Mouse (Mus musculus) hindbrain, embryonic 12.5 days (tissue): ENCODE measurements at regions not wholly inside any gene's neighbourhood (a gene's known extent, or its start where the extent isn't known, plus 50 kb on each side); places are given as distances from the start of the nearest gene placed in this dataset.
A peak's percentile ranks its signal among the peaks of the same experiment; 100 is the strongest.

ENCODE experiments used
- ATAC-seq: fragments of 200-750 bp; cut with Nextera tagmentation; 2 replicates; pipeline ENCODE4 v1.8.0; 2017; ENCODE audit warnings: moderate TSS enrichment; ENCODE audit not compliant: low FRiP score
- H3K27ac ChIP-seq: fragments of 300-500 bp; sonication (generic); 2 replicates; pipeline ENCODE4 v1.5.1; 2016; ENCODE audit warnings: mild to moderate bottlenecking
- H3K27me3 ChIP-seq: fragments of 300-500 bp; sonication (generic); 2 replicates; pipeline ENCODE4 v1.6.1; 2016; ENCODE audit warnings: mild to moderate bottlenecking
- H3K36me3 ChIP-seq: fragments of 300-500 bp; sonication (generic); 2 replicates; pipeline ENCODE4 v1.6.1; 2016; ENCODE audit warnings: mild to moderate bottlenecking
- H3K4me1 ChIP-seq: fragments of 300-500 bp; sonication (generic); 2 replicates; pipeline ENCODE4 v1.6.1; 2016
- H3K4me2 ChIP-seq: fragments of 300-500 bp; sonication (generic); replicated peaks from 2 replicates; pipeline ENCODE4 v1.6.1; 2016; ENCODE audit warnings: mild to moderate bottlenecking
- H3K4me3 ChIP-seq: fragments of 300-500 bp; sonication (generic); 2 replicates; pipeline ENCODE4 v1.5.1; 2016; ENCODE audit warnings: mild to moderate bottlenecking
- H3K9ac ChIP-seq: fragments of 300-500 bp; sonication (generic); 2 replicates; pipeline ENCODE4 v1.6.1; 2016; ENCODE audit warnings: mild to moderate bottlenecking, moderate library complexity
- H3K9me3 ChIP-seq: fragments of 300-500 bp; sonication (generic); replicated peaks from 2 replicates; pipeline ENCODE4 v1.6.1; 2016; ENCODE audit warnings: mild to moderate bottlenecking
- WGBS: fragments of 180-500 bp; shearing (Covaris S2); methylation state at CpG from one replicate; pipeline ENCODE4 v1.1.7; 2016; 5-methylcytosine and 5-hydroxymethylcytosine counted together

DNA sequence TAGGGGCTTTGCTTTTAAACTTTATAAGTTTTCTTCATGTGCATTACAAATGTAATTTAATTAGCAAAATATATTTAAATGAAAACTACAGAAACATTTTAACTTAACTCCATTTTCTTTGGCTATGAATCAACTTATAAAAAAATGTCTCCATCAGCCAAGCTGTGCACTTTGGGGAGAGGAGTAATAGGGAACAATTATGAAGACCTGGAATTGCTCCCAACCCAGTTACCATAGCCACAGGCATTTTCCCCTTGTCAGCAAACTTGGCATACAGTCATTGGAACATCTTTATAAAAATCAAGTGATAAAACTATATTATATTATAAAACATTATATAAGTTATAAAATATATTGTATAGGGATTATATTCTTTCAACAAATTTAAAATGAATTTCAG lies 65.0 kb downstream of the Atxn7l3b start:
- no peaks in the 10 kb centered on the region for H3K36me3 ChIP-seq
- no peak overlapping the region for H3K4me3 ChIP-seq
- no peak overlapping the region for H3K4me2 ChIP-seq
- no peaks in the 10 kb centered on the region for H3K9me3 ChIP-seq
- ATAC-seq = no peak
- no peaks in the 10 kb centered on the region for H3K27me3 ChIP-seq
- no peaks in the 10 kb centered on the region for H3K4me1 ChIP-seq
- no peak overlapping the region for H3K9ac ChIP-seq
- H3K27ac ChIP-seq = no peak overlapping the region

- no peak overlapping the region for H3K4me3 ChIP-seq
- no peak overlapping the region for H3K4me2 ChIP-seq
- H3K9me3 ChIP-seq = no peaks in the 10 kb centered on the region
- ATAC-seq = no peak
- no peaks in the 10 kb centered on the region for H3K36me3 ChIP-seq
- H3K4me1 ChIP-seq = no peaks in the 10 kb centered on the region
- H3K27me3 ChIP-seq = no peaks in the 10 kb centered on the region
- no peak overlapping the region for H3K27ac ChIP-seq
- no peak overlapping the region for H3K9ac ChIP-seq
- 66% methylated on average over 2 of the region's 2 CpGs for WGBS
These were observed 65.4 kb downstream of the Atxn7l3b start for GRCm38 (mm10) chr10:112863375-112863774.

DNA sequence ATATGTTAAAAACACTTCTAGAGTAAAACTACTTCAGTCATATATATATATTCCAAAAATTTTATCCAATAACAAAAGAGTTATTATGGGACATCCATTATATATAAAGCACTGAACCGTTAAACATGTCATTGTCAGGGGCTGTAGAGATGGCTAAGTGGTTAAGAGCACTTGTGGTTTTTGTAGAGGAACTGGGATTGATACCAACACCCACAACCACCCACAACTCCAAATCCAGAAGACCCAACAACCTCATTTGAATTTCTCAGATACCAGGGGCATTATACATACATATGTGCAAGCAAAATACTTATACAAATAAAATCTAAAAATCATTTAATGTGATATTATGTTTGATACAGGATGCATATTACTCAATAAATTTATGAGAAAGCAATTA lies 76.8 kb downstream of the Atxn7l3b start:
- ATAC-seq = no peak
- Histone ChIP-seq H3K9ac (no peak overlapping the region), H3K9me3 (no peaks in the 10 kb centered on the region), H3K36me3 (no peaks in the 10 kb centered on the region), H3K27me3 (no peaks in the 10 kb centered on the region), H3K27ac (no peak overlapping the region), H3K4me1 (no peaks in the 10 kb centered on the region), H3K4me2 (no peak overlapping the region), H3K4me3 (no peak overlapping the region)
- WGBS = 88% methylated on average over 1 of the region's 1 CpGs

DNA sequence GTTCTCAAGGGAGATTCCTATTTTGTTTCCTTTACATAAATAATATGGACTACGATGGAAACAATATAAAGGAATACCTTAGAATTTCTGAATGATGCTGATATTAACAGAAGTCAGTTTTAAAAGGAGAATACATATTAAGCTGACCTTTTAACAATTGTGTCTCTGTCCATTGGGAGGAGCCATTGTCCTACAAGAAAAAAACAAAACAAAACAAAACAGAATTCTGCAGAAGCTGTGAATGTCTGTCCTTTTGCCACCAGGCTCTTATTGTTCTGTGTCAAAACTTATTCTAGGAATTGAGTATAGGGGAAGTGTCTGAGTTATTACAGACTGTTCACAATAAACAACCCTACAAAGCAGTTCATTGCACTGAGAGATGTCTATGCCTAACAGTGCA lies 82.6 kb downstream of the Atxn7l3b start:
- Histone ChIP-seq H3K4me3 (no peak overlapping the region), H3K27me3 (no peaks in the 10 kb centered on the region), H3K9ac (no peak overlapping the region), H3K27ac (no peak overlapping the region), H3K4me1 (no peaks in the 10 kb centered on the region), H3K9me3 (no peaks in the 10 kb centered on the region), H3K36me3 (no peaks in the 10 kb centered on the region), H3K4me2 (no peak overlapping the region)
- ATAC-seq = no peak
- 64% methylated on average over 1 of the region's 1 CpGs for WGBS

- no peak for ATAC-seq
- no peaks in the 10 kb centered on the region for H3K36me3 ChIP-seq
- 85% methylated on average over 11 of the region's 11 CpGs for WGBS
These were observed 91.3 kb downstream of the Atxn7l3b start for GRCm38 (mm10) chr10:112837400-112838035.

GRCm38 (mm10) chr10:112835970-112836369 lies 92.8 kb downstream of the Atxn7l3b start:
- H3K4me1 ChIP-seq = no peaks in the 10 kb centered on the region
- H3K4me3 ChIP-seq = no peak overlapping the region
- no peak for ATAC-seq
- no peak overlapping the region for H3K9ac ChIP-seq
- no peak overlapping the region for H3K4me2 ChIP-seq
- no peaks in the 10 kb centered on the region for H3K36me3 ChIP-seq
- no peak overlapping the region for H3K27ac ChIP-seq
- WGBS = 70% methylated on average over 9 of the region's 9 CpGs
- no peaks in the 10 kb centered on the region for H3K9me3 ChIP-seq
- H3K27me3 ChIP-seq = no peaks in the 10 kb centered on the region

More at GRCm38 (mm10) chr10:112837400-112838035, 91.3 kb downstream of the Atxn7l3b start:
- no peak overlapping the region for H3K27ac ChIP-seq
- no peaks in the 10 kb centered on the region for H3K9me3 ChIP-seq
- H3K9ac ChIP-seq = no peak overlapping the region
- H3K27me3 ChIP-seq = no peaks in the 10 kb centered on the region
- no peak overlapping the region for H3K4me3 ChIP-seq
- H3K4me1 ChIP-seq = no peaks in the 10 kb centered on the region
- H3K4me2 ChIP-seq = no peak overlapping the region

GRCm38 (mm10) chr10:112835508-112835907 lies 93.3 kb downstream of the Atxn7l3b start:
- Histone ChIP-seq H3K4me1 (no peaks in the 10 kb centered on the region), H3K36me3 (no peaks in the 10 kb centered on the region), H3K27ac (no peak overlapping the region), H3K9me3 (no peaks in the 10 kb centered on the region), H3K27me3 (no peaks in the 10 kb centered on the region), H3K4me3 (no peak overlapping the region), H3K9ac (no peak overlapping the region), H3K4me2 (no peak overlapping the region)
- ATAC-seq = no peak
- 70% methylated on average over 8 of the region's 8 CpGs for WGBS

GRCm38 (mm10) chr10:112810181-112810580 lies 118.6 kb downstream of the Atxn7l3b start:
- Histone ChIP-seq H3K4me3 (no peak overlapping the region), H3K4me2 (no peak overlapping the region), H3K4me1 (no peaks in the 10 kb centered on the region), H3K27ac (no peak overlapping the region), H3K27me3 (no peaks in the 10 kb centered on the region), H3K36me3 (no peaks in the 10 kb centered on the region), H3K9ac (no peak overlapping the region), H3K9me3 (no peaks in the 10 kb centered on the region)
- no peak for ATAC-seq
- 41% methylated on average over 1 of the region's 1 CpGs for WGBS

DNA sequence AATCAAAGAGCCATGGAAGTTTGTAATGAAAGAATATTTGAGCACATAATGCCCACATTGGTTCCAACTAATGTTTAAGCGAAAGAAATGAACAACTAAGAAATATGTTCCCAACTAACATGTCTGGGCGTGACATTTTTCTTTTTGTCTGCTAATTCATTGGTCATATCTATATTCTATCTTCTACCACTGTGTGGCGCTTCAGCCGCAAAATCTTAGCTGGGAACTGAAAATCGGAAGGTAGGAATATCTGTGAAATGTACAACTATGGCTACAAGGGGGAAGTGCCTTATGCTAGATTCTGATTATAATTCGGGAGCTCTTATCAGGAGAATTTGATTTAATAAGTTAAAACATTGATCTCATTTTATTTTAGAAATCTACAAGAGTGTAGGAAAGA lies 125.2 kb downstream of the Atxn7l3b start:
- Histone ChIP-seq H3K4me2 (no peak overlapping the region), H3K4me1 (no peaks in the 10 kb centered on the region), H3K36me3 (no peaks in the 10 kb centered on the region), H3K9me3 (no peaks in the 10 kb centered on the region), H3K4me3 (no peak overlapping the region), H3K27me3 (no peaks in the 10 kb centered on the region), H3K27ac (no peak overlapping the region), H3K9ac (no peak overlapping the region)
- no peak for ATAC-seq
- 54% methylated on average over 6 of the region's 6 CpGs for WGBS

DNA sequence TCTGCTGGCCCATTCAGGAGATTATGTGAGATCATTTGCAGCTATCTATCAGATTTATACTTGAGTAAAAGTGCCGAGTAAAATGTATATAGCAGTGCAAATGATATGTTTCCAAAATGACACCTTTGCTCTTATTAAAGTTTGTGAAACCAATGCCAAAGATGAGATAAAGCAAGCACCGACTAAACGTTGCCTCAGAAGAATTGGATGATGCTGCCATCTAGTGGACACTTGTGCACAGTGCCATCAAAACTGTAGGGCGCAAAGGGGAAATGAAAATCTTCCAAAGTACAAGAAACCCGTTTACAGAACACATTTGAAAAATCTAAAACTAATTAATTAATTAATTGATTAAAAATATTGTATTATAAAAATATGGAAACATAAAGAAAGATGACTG lies 127.2 kb downstream of the Atxn7l3b start:
- H3K36me3 ChIP-seq = no peaks in the 10 kb centered on the region
- H3K4me2 ChIP-seq = no peak overlapping the region
- no peaks in the 10 kb centered on the region for H3K9me3 ChIP-seq
- H3K27ac ChIP-seq = no peak overlapping the region
- no peak overlapping the region for H3K4me3 ChIP-seq
- H3K4me1 ChIP-seq = no peaks in the 10 kb centered on the region
- ATAC-seq = 0 out of 2 replicates have a peak, but pooled peaks have one; percentile 72
- H3K27me3 ChIP-seq = no peaks in the 10 kb centered on the region
- 9% methylated on average over 5 of the region's 5 CpGs for WGBS
- no peak overlapping the region for H3K9ac ChIP-seq

GRCm38 (mm10) chr10:112798603-112799002 lies 130.2 kb downstream of the Atxn7l3b start:
- H3K9ac ChIP-seq = no peak overlapping the region
- no peaks in the 10 kb centered on the region for H3K36me3 ChIP-seq
- no peaks in the 10 kb centered on the region for H3K27me3 ChIP-seq
- H3K4me2 ChIP-seq = no peak overlapping the region
- no peak for ATAC-seq
- no peak overlapping the region for H3K4me3 ChIP-seq
- H3K4me1 ChIP-seq = no peaks in the 10 kb centered on the region
- H3K27ac ChIP-seq = no peak overlapping the region
- WGBS = 47% methylated on average over 7 of the region's 7 CpGs
- H3K9me3 ChIP-seq = no peaks in the 10 kb centered on the region

DNA sequence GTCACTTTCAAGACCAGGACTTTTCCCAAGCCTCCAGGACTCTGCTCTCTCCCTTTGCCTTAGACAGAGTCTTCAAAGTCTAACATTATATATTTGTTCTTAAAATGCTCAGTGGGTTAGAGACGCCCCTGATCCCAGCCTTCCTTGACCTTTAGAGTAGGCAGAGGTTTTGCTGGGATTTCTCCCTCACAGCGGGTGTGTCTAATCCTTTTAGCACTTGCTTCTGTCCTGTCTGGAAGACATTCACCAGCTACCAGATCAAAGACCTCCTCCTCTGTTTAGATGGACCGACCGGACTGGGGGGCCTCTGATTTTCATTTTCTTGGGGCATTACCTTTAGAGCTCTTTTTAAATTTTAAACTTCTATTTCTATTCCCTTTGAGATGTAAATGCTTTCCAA lies 130.7 kb downstream of the Atxn7l3b start:
- H3K9me3 ChIP-seq = no peaks in the 10 kb centered on the region
- H3K4me1 ChIP-seq = no peaks in the 10 kb centered on the region
- no peaks in the 10 kb centered on the region for H3K27me3 ChIP-seq
- H3K9ac ChIP-seq = no peak overlapping the region
- H3K4me2 ChIP-seq = no peak overlapping the region
- H3K27ac ChIP-seq = no peak overlapping the region
- H3K4me3 ChIP-seq = no peak overlapping the region
- H3K36me3 ChIP-seq = no peaks in the 10 kb centered on the region
- WGBS = 10% methylated on average over 4 of the region's 4 CpGs
- no peak for ATAC-seq

- H3K27me3 ChIP-seq = no peaks in the 10 kb centered on the region
- no peak overlapping the region for H3K4me3 ChIP-seq
- H3K4me1 ChIP-seq = no peaks in the 10 kb centered on the region
- H3K9me3 ChIP-seq = no peaks in the 10 kb centered on the region
- H3K9ac ChIP-seq = no peak overlapping the region
- 11% methylated on average over 1 of the region's 1 CpGs for WGBS
- ATAC-seq = peak; percentile 32; the same call in 1 of the 2 replicates
- H3K27ac ChIP-seq = no peak overlapping the region
- H3K36me3 ChIP-seq = no peaks in the 10 kb centered on the region
- no peak overlapping the region for H3K4me2 ChIP-seq
These were observed 132.9 kb downstream of the Atxn7l3b start for GRCm38 (mm10) chr10:112795938-112796337.
